Mouse (Mus musculus) lung, embryonic 15.5 days (tissue): ENCODE results near the gene Omp. TPM values are rescaled to one million over a fixed set of nuclear protein-coding genes. Genes with fewer than 3 reads are reported as not detected.
"Not testable (repeated sequence)": the region's sequence is repeated elsewhere in the genome, so short reads cannot be mapped to it uniquely, and the experiment has no call there.

ENCODE experiments used
- ATAC-seq: fragments of 200-750 bp; cut with Nextera tagmentation; 2 replicates; pipeline ENCODE4 v1.8.0; 2017; ENCODE audit warnings: moderate number of reproducible peaks, borderline replicate concordance; ENCODE audit not compliant: low FRiP score, low TSS enrichment; ENCODE audit errors: extremely low read depth
- H3K27ac ChIP-seq: fragments of 300-500 bp; sonication (generic); 2 replicates; pipeline ENCODE4 v1.5.1; 2015; ENCODE audit warnings: moderate library complexity, mild to moderate bottlenecking, inconsistent platforms
- H3K27me3 ChIP-seq: fragments of 300-500 bp; sonication (generic); 2 replicates; pipeline ENCODE4 v1.6.1; 2015; ENCODE audit warnings: inconsistent platforms
- H3K36me3 ChIP-seq: fragments of 300-500 bp; sonication (generic); 2 replicates; pipeline ENCODE4 v1.6.1; 2015; ENCODE audit warnings: inconsistent platforms
- H3K4me1 ChIP-seq: fragments of 300-500 bp; sonication (generic); 2 replicates; pipeline ENCODE4 v1.6.1; 2015; ENCODE audit warnings: inconsistent platforms
- H3K4me2 ChIP-seq: fragments of 300-500 bp; sonication (generic); 2 replicates; pipeline ENCODE4 v1.6.1; 2015; ENCODE audit warnings: inconsistent platforms, mild to moderate bottlenecking, moderate library complexity
- H3K4me3 ChIP-seq: fragments of 300-500 bp; sonication (generic); 2 replicates; pipeline ENCODE4 v1.5.1; 2015; ENCODE audit warnings: mild to moderate bottlenecking, inconsistent platforms
- H3K9ac ChIP-seq: fragments of 300-500 bp; sonication (generic); 2 replicates; pipeline ENCODE4 v1.6.1; 2015; ENCODE audit warnings: inconsistent platforms
- H3K9me3 ChIP-seq: fragments of 300-500 bp; sonication (generic); 2 replicates; pipeline ENCODE4 v1.6.1; 2016; ENCODE audit warnings: inconsistent platforms
- WGBS: fragments of 180-500 bp; shearing (Covaris S2); methylation state at CpG from one replicate; pipeline ENCODE4 v1.1.7; 2015; 5-methylcytosine and 5-hydroxymethylcytosine counted together
- polyA plus RNA-seq: library from polyadenylated mRNA; unstranded; fragments of >200 nt; fragmentation: Nextera tagmentation; extraction: Ambion mirVana; gene quantifications from 2 replicates; pipeline ENCODE4 v1.2.1, GENCODE M21; 2015

Omp gene
- 0.19 and 0.20 TPM in 2 replicates for polyA plus RNA-seq

DNA sequence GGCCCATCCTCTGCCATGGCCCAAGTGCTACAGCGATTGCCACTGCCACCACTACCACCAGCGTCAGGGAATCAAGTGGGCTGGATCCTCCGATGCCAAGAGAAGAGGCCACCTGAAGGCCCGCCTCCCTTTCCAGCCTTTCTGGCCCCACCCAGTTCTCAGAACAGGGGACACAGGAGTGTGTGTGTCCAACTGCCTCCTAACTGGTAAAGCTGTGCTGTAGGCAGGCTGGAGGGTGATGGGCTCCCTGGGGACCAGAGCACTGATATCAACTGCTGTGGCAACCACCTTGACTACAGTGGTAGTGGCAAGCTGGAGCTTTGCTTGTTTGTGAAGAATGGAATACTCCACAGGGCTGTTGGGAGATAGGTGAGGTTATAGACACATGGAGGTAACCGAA, at the start of gene Omp:
Omp (minus strand) TSS at position 101 of the 400 bp plus-strand sequence.
- Histone ChIP-seq H3K27me3 (no peaks in the 10 kb centered on the region), H3K9ac (no peak within 1 kb of the TSS), H3K27ac (no peak within 1 kb of the TSS), H3K4me3 (no peak within 1 kb of the TSS), H3K9me3 (no peaks in the 10 kb centered on the region), H3K36me3 (no peaks in the 10 kb centered on the region), H3K4me2 (no peak within 1 kb of the TSS), H3K4me1 (no peaks in the 10 kb centered on the region)
- 80% methylated on average over 5 of the region's 5 CpGs for WGBS
- ATAC-seq: no peak

DNA sequence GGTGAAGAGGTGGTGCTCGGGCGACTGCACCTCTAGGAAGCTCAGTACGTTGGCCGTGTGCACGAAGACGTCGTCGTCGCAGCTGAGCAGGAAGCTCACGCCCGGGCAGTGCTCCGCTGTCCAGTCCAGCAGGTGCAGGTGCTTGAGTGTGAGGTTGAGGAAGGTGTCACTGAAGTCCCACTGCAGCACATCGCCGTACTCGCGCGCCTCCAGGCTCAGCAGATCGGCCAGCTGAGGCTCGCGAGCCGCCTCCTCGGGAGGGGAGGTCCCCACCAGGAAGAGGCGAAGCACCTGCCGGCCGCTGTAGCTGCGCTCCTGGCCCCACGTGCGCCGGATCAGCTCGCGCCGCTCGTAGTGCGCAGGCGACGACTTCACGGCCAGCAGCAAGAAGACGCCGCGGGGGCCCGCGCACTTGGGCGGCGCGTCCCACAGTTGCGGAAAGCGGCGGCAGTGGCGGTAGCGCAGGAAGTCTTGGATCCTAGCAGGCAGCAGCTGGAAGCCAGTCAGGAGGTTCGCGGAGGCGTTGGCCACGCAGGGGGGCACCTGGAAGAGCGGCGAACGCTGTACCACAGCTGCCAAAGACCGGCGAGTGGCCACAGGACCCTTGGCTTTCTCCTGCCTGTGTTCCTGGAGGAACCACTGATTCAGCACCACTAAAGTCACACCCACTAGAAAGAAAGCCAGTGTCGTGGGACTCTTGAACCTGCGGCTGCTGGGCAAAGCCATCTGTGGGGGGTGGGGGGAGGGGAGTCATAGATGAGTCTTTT, 48.9 kb upstream of the Omp start:
- Histone ChIP-seq H3K36me3 (no peaks in the 10 kb centered on the region), H3K27me3 (peaks cover 49% of the 10 kb centered on the region), H3K4me3 (peak overlapping the region; percentile 36), H3K4me2 (peak overlapping the region; percentile 80), H3K9me3 (no peaks in the 10 kb centered on the region), H3K27ac (no peak overlapping the region), H3K4me1 (peaks cover 18% of the 10 kb centered on the region), H3K9ac (no peak overlapping the region; the same call in 1 of the 2 replicates)
- ATAC-seq: peak; percentile 47; the same call in 1 of the 2 replicates
- WGBS: 1% methylated on average over 61 of the region's 61 CpGs

DNA sequence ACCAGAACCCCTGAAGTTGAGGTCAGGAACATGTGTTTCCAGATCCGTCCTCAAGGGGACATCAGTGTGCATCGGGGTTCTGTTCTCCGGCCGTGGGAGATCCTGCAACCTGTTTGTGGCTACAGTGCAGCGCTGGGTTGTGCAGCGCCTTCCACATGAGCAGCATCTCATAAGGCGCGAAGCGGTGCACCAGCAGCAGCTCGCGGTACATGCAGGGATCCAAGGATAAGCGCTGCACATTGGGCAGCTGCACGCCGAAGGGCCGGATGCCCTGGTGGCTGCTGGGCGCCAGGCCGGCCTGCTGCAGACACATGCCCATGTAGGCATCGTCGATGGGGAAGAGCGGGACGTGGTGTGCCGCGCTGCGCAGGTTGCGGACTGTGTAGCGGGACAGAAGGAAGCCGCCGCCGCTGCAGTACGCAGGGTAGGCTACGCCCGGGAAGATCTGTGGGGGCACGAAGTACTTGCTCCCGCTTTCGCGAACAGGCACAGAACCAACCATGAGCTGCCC, 48.3 kb upstream of the Omp start:
- 0 out of 2 replicates have a peak, but pooled peaks have one; percentile 38 for ATAC-seq
- 5% methylated on average over 36 of the region's 36 CpGs for WGBS
- no peak overlapping the region for H3K27ac ChIP-seq
- peaks cover 49% of the 10 kb centered on the region for H3K27me3 ChIP-seq
- H3K4me3 ChIP-seq: peak overlapping the region; percentile 36
- H3K4me2 ChIP-seq: peak overlapping the region; percentile 80
- no peak overlapping the region for H3K9ac ChIP-seq
- no peaks in the 10 kb centered on the region for H3K36me3 ChIP-seq
- H3K4me1 ChIP-seq: peaks cover 18% of the 10 kb centered on the region
- no peaks in the 10 kb centered on the region for H3K9me3 ChIP-seq

DNA sequence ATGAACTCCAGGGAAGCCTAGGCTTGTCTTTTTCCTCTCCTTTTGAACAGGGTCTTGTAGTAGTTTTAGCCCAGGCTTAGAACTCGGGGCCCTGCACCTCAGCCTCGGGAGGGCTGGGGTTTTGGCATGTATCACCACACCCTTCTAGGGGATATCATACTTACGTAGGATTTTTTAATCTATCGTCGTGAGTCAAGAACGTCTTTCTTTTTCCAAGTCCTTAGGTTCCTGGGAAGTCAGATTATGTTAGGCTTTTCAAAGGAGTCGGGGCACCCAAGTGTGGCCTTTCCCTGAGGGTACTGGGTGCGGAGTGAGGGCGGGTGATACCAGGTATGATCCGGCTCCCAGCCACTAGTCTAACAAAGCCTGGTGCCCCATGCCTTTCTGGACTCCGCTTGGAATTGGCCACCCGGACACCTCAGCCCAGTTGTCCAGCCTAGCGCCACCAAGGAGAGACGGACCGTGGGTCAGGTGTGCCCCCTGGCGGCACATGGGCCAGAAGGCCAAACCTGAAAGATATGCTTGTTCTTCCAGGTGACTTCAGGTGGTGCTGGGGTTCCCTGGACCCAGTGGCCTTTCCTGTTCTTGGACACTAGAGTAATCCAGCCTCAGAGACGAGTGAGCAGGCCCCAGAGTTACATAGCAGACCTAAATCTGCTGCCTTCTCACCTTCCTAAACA, 46.4 kb upstream of the Omp start:
- Histone ChIP-seq H3K36me3 (no peaks in the 10 kb centered on the region), H3K27me3 (peaks cover 49% of the 10 kb centered on the region), H3K4me2 (no peak overlapping the region), H3K27ac (no peak overlapping the region), H3K9ac (no peak overlapping the region), H3K4me3 (no peak overlapping the region), H3K9me3 (no peaks in the 10 kb centered on the region), H3K4me1 (peaks cover 18% of the 10 kb centered on the region)
- WGBS: 52% methylated on average over 17 of the region's 17 CpGs
- 0 out of 2 replicates have a peak, but pooled peaks have one; percentile 20 for ATAC-seq

DNA sequence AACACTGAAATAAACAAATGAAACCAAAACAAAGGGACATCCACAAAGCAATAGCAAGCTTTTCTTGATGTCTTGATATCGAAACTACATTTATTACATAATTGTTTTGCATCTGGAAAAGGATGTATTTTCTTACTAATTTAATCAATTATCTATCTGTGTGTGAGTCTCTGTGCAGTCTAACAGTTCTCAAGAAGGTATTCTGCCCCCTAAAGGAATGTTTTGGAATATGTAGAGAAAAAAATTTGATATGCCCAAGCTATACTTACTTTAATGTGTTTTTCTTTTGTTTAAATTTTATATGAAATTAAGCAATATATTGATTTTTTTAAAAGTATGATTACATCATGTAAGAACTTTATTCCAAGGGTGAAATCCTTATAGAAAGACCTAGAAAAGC, 45.3 kb upstream of the Omp start:
- Histone ChIP-seq H3K4me2 (no peak overlapping the region), H3K9me3 (no peaks in the 10 kb centered on the region), H3K4me3 (no peak overlapping the region), H3K4me1 (peaks cover 18% of the 10 kb centered on the region), H3K27me3 (peaks cover 41% of the 10 kb centered on the region), H3K27ac (no peak overlapping the region), H3K36me3 (no peaks in the 10 kb centered on the region), H3K9ac (no peak overlapping the region)
- ATAC-seq: no peak
- WGBS: 90% methylated on average over 1 of the region's 1 CpGs

- Histone ChIP-seq H3K9me3 (no peaks in the 10 kb centered on the region), H3K4me3 (no peak overlapping the region), H3K4me2 (no peak overlapping the region), H3K36me3 (no peaks in the 10 kb centered on the region), H3K27me3 (peaks cover 33% of the 10 kb centered on the region), H3K9ac (no peak overlapping the region), H3K4me1 (peaks cover 17% of the 10 kb centered on the region), H3K27ac (no peak overlapping the region)
- no peak for ATAC-seq
- 19% methylated on average over 3 of the region's 3 CpGs for WGBS
These were observed 44.4 kb upstream of the Omp start for GRCm38 (mm10) chr7:98189745-98190144.

GRCm38 (mm10) chr7:98188680-98189079, 43.4 kb upstream of the Omp start:
- WGBS: 71% methylated on average over 2 of the region's 2 CpGs

GRCm38 (mm10) chr7:98188238-98188637, 42.9 kb upstream of the Omp start:
- no peak overlapping the region for H3K4me2 ChIP-seq
- no peaks in the 10 kb centered on the region for H3K9me3 ChIP-seq
- no peak for ATAC-seq
- H3K36me3 ChIP-seq: no peaks in the 10 kb centered on the region
- H3K4me1 ChIP-seq: peaks cover 2% of the 10 kb centered on the region; the same call in 1 of the 2 replicates
- H3K27me3 ChIP-seq: peaks cover 18% of the 10 kb centered on the region
- H3K4me3 ChIP-seq: no peak overlapping the region
- no peak overlapping the region for H3K27ac ChIP-seq
- WGBS: 89% methylated on average over 2 of the region's 2 CpGs
- H3K9ac ChIP-seq: no peak overlapping the region

More at GRCm38 (mm10) chr7:98188680-98189079, 43.4 kb upstream of the Omp start:
- no peak overlapping the region for H3K4me2 ChIP-seq
- no peak overlapping the region for H3K27ac ChIP-seq
- H3K4me3 ChIP-seq: no peak overlapping the region
- peaks cover 7% of the 10 kb centered on the region for H3K4me1 ChIP-seq
- ATAC-seq: no peak
- no peaks in the 10 kb centered on the region for H3K9me3 ChIP-seq
- no peak overlapping the region for H3K9ac ChIP-seq
- H3K36me3 ChIP-seq: no peaks in the 10 kb centered on the region
- H3K27me3 ChIP-seq: peaks cover 22% of the 10 kb centered on the region

GRCm38 (mm10) chr7:98187332-98187731, 42.0 kb upstream of the Omp start:
- not testable (repeated sequence) for H3K9ac ChIP-seq, H3K4me2 ChIP-seq, H3K9me3 ChIP-seq, H3K4me3 ChIP-seq, H3K36me3 ChIP-seq, ATAC-seq, H3K27me3 ChIP-seq, H3K27ac ChIP-seq, H3K4me1 ChIP-seq
- 80% methylated on average over 3 of the region's 3 CpGs for WGBS

DNA sequence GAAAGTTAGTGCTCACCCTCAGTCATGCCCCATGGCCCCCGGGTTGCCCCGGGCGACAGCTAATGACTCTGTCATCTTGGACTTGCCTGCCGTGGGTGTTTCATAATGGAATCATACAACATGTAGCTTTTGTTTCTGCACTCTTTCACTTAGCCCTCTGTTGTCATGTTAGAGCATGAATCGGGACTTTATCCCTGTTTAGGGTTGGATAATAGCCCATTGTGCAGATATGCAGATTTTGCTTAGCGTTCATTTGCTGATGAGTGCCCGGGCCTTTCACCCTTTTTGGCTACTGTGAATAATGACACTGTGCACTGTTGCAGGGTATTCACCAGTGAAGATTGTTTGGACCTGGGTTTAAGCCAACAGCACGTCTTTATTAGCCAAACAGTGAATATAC, 41.3 kb upstream of the Omp start:
- 67% methylated on average over 8 of the region's 8 CpGs for WGBS
- H3K9ac ChIP-seq: no peak overlapping the region
- no peak overlapping the region for H3K4me2 ChIP-seq
- H3K9me3 ChIP-seq: no peaks in the 10 kb centered on the region
- H3K4me3 ChIP-seq: no peak overlapping the region
- no peaks in the 10 kb centered on the region for H3K36me3 ChIP-seq
- peaks cover 2% of the 10 kb centered on the region; the same call in 1 of the 2 replicates for H3K27me3 ChIP-seq
- no peaks in the 10 kb centered on the region for H3K4me1 ChIP-seq
- ATAC-seq: no peak
- H3K27ac ChIP-seq: no peak overlapping the region

GRCm38 (mm10) chr7:98185326-98185725, 40.0 kb upstream of the Omp start:
- 72% methylated on average over 6 of the region's 6 CpGs for WGBS
- no peak overlapping the region for H3K27ac ChIP-seq
- H3K36me3 ChIP-seq: no peaks in the 10 kb centered on the region
- no peaks in the 10 kb centered on the region for H3K27me3 ChIP-seq
- H3K4me2 ChIP-seq: no peak overlapping the region
- H3K9me3 ChIP-seq: no peaks in the 10 kb centered on the region
- no peak overlapping the region for H3K9ac ChIP-seq
- no peak overlapping the region for H3K4me3 ChIP-seq
- no peaks in the 10 kb centered on the region for H3K4me1 ChIP-seq
- no peak for ATAC-seq
